Mouse (Mus musculus): ENCODE measurements around the gene Pard3. TPM values are rescaled to one million over a fixed set of nuclear protein-coding genes. Genes with fewer than 3 reads are reported as not detected.

Pard3 gene
- total and polyA plus RNA-seq, 3 experiments: 0.51 to 1.3 (median 0.94) TPM

GRCm38 (mm10) chr8:127579436-127579835, 515.7 kb downstream of the Pard3 start:
- no peaks in the 10 kb centered on the region for H3K9me3 ChIP-seq (replicated peaks; ENCODE audit: low read length)
- in situ Hi-C loops (cut with MboI; ENCODE audit: low pct_ligation_motif_present, low pct_unique_long_range_greater_than_20kb, low sequenced_read_pairs) (loop anchor here (25.0 kb wide), 1 partner anchor 908 kb away; no protein-coding TSS in a partner anchor), dilution Hi-C loops (cut with MboI; ENCODE audit: extremely low pct_ligation_motif_present, extremely low pct_unique_long_range_greater_than_20kb, low sequenced_read_pairs) (no loop called here)
- peak overlapping the region; percentile 7; the same call in 1 of the 2 replicates for H3K4me2 ChIP-seq (ENCODE audit: insufficient read depth, low read depth, poor library complexity, severe bottlenecking)
- no peaks in the 10 kb centered on the region for H3K79me2 ChIP-seq (replicated peaks; ENCODE audit: control insufficient read depth, extremely low read depth, insufficient read depth, poor library complexity, severe bottlenecking)
- TF ChIP-seq BHLHE40 (IDR thresholded peaks at IDR 0.05; ENCODE audit: low read depth, low read length) (no peak), SMC3 (IDR thresholded peaks at IDR 0.05; ENCODE audit: low read depth, low read length) (no peak)
- H3K27me3 ChIP-seq (replicated peaks): no peaks in the 10 kb centered on the region
- no peaks in the 10 kb centered on the region for H3K36me3 ChIP-seq (replicated peaks in 1 of 2; ENCODE audit: control insufficient read depth in 1 of 2, insufficient read depth in 1 of 2, low read length in 1 of 2)
- peak overlapping the region in 1 of 3 experiments; percentile 31 for H3K4me3 ChIP-seq (replicated peaks in 1 of 3; ENCODE audit: low read depth in 2 of 3, low read length in 2 of 3, poor library complexity in 1 of 3)
- H3K4me1 ChIP-seq (ENCODE audit: control insufficient read depth in 1 of 2, insufficient read depth in 2 of 2): 0 out of 4 replicates have a peak, but pooled peaks cover 0 to 3% of the 10 kb centered on the region in 2 experiments
- no peak overlapping the region for H3K9ac ChIP-seq (ENCODE audit: insufficient read depth, low read depth)
- DNase-seq (ENCODE audit: extremely low read depth): peak; percentile 53
- no peak overlapping the region for H3K27ac ChIP-seq (ENCODE audit: insufficient read depth, low read depth)

DNA sequence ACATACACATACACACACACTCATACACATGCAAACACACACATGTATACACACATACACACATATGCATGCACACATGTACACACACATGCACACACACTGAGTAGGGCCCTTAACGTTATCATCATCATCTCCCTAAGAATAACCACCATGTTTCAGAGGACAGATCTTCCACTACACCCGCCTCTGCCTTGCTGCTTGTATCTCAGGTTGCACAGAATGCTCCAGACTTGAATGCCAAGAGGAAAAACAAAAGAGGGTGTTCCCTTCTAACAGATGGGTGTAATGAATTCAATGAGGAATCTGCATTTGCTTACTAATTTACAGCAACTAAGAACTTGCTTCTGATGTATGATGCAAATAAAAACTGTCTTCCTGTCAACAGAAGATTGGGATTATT, 519.7 kb downstream of the Pard3 start:
- Histone ChIP-seq H3K27ac (ENCODE audit: insufficient read depth, low read depth) (no peak overlapping the region), H3K4me1 (ENCODE audit: control insufficient read depth in 1 of 2, insufficient read depth in 2 of 2) (0 out of 4 replicates have a peak, but pooled peaks cover 0 to 3% of the 10 kb centered on the region in 2 experiments), H3K79me2 (replicated peaks; ENCODE audit: control insufficient read depth, extremely low read depth, insufficient read depth, poor library complexity, severe bottlenecking) (no peaks in the 10 kb centered on the region), H3K4me2 (ENCODE audit: insufficient read depth, low read depth, poor library complexity, severe bottlenecking) (no peak overlapping the region), H3K4me3 (replicated peaks in 1 of 3; ENCODE audit: low read depth in 2 of 3, low read length in 2 of 3, poor library complexity in 1 of 3) (no peak overlapping the region), H3K9ac (ENCODE audit: insufficient read depth, low read depth) (no peak overlapping the region), H3K36me3 (replicated peaks in 1 of 2; ENCODE audit: control insufficient read depth in 1 of 2, insufficient read depth in 1 of 2, low read length in 1 of 2) (no peaks in the 10 kb centered on the region), H3K9me3 (replicated peaks; ENCODE audit: low read length) (no peaks in the 10 kb centered on the region), H3K27me3 (replicated peaks) (no peaks in the 10 kb centered on the region)
- in situ Hi-C loops (cut with MboI; ENCODE audit: low pct_ligation_motif_present, low pct_unique_long_range_greater_than_20kb, low sequenced_read_pairs): loop anchor here (25.0 kb wide), 1 partner anchor 904 kb away; no protein-coding TSS in a partner anchor
- DNase-seq (ENCODE audit: extremely low read depth): no peak
- TF ChIP-seq ELF1 (IDR thresholded peaks at IDR 0.05; ENCODE audit: low read depth, low read length): no peak
- TF ChIP-seq CHD2 (IDR thresholded peaks at IDR 0.05; ENCODE audit: low read length): no peak
- dilution Hi-C loops (cut with MboI; ENCODE audit: extremely low pct_ligation_motif_present, extremely low pct_unique_long_range_greater_than_20kb, low sequenced_read_pairs): no loop called here

- no peak for DNase-seq (ENCODE audit: extremely low read depth)
- Histone ChIP-seq H3K4me1 (ENCODE audit: control insufficient read depth in 1 of 2, insufficient read depth in 2 of 2) (no peaks in the 10 kb centered on the region), H3K27ac (ENCODE audit: insufficient read depth, low read depth) (no peak overlapping the region), H3K79me2 (replicated peaks; ENCODE audit: control insufficient read depth, extremely low read depth, insufficient read depth, poor library complexity, severe bottlenecking) (no peaks in the 10 kb centered on the region), H3K36me3 (replicated peaks in 1 of 2; ENCODE audit: control insufficient read depth in 1 of 2, insufficient read depth in 1 of 2, low read length in 1 of 2) (no peaks in the 10 kb centered on the region), H3K4me2 (ENCODE audit: insufficient read depth, low read depth, poor library complexity, severe bottlenecking) (no peak overlapping the region), H3K9ac (ENCODE audit: insufficient read depth, low read depth) (no peak overlapping the region), H3K4me3 (replicated peaks in 1 of 3; ENCODE audit: low read depth in 2 of 3, low read length in 2 of 3, poor library complexity in 1 of 3) (no peak overlapping the region), H3K27me3 (replicated peaks) (no peaks in the 10 kb centered on the region), H3K9me3 (replicated peaks; ENCODE audit: low read length) (no peaks in the 10 kb centered on the region)
- in situ Hi-C loops (cut with MboI; ENCODE audit: low pct_ligation_motif_present, low pct_unique_long_range_greater_than_20kb, low sequenced_read_pairs) (loop anchor here (25.0 kb wide), 1 partner anchor 902 kb away; no protein-coding TSS in a partner anchor), dilution Hi-C loops (cut with MboI; ENCODE audit: extremely low pct_ligation_motif_present, extremely low pct_unique_long_range_greater_than_20kb, low sequenced_read_pairs) (no loop called here)
- TF ChIP-seq EP300 (IDR thresholded peaks at IDR 0.05; ENCODE audit: low read length) (no peak), USF2 (conservative IDR thresholded peaks at IDR 0.05; ENCODE audit: low read depth, low read length) (no peak), ELF1 (IDR thresholded peaks at IDR 0.05; ENCODE audit: low read depth, low read length) (no peak)
Observed at GRCm38 (mm10) chr8:127585618-127586017, 521.9 kb downstream of the Pard3 start.

DNA sequence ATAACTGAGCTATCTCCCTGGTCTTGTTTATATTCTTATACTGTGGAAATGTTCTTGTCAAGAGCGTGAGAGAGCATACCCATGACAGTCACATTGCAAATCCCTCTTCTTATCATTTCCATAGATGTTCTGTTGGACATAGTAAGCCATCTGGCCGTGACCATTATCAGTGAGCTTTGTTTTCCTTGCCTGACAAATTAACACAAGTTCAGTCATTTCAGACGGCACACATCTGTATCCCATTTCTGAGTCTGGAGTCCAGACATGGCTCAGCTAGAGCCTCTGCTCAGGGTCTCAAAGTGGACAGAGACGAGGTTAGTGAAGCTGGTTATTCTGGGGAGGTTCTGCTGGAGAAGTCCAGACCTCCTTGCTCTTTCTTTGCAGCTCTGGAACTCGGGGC, 523.0 kb downstream of the Pard3 start:
- Histone ChIP-seq H3K4me3 (replicated peaks in 1 of 3; ENCODE audit: low read depth in 2 of 3, low read length in 2 of 3, poor library complexity in 1 of 3) (no peak overlapping the region), H3K4me2 (ENCODE audit: insufficient read depth, low read depth, poor library complexity, severe bottlenecking) (no peak overlapping the region), H3K36me3 (replicated peaks in 1 of 2; ENCODE audit: control insufficient read depth in 1 of 2, insufficient read depth in 1 of 2, low read length in 1 of 2) (no peaks in the 10 kb centered on the region), H3K4me1 (ENCODE audit: control insufficient read depth in 1 of 2, insufficient read depth in 2 of 2) (peaks cover 0 to 4% of the 10 kb centered on the region in 2 experiments; a peak in 2 of 4 replicates), H3K9me3 (replicated peaks; ENCODE audit: low read length) (no peaks in the 10 kb centered on the region), H3K9ac (ENCODE audit: insufficient read depth, low read depth) (no peak overlapping the region), H3K27me3 (replicated peaks) (no peaks in the 10 kb centered on the region), H3K27ac (ENCODE audit: insufficient read depth, low read depth) (no peak overlapping the region), H3K79me2 (replicated peaks; ENCODE audit: control insufficient read depth, extremely low read depth, insufficient read depth, poor library complexity, severe bottlenecking) (no peaks in the 10 kb centered on the region)
- in situ Hi-C loops (cut with MboI; ENCODE audit: low pct_ligation_motif_present, low pct_unique_long_range_greater_than_20kb, low sequenced_read_pairs) (loop anchor here (25.0 kb wide), 1 partner anchor 901 kb away; no protein-coding TSS in a partner anchor), dilution Hi-C loops (cut with MboI; ENCODE audit: extremely low pct_ligation_motif_present, extremely low pct_unique_long_range_greater_than_20kb, low sequenced_read_pairs) (no loop called here)
- no peak for DNase-seq (ENCODE audit: extremely low read depth)
- TF ChIP-seq ZMIZ1 (IDR thresholded peaks at IDR 0.05; ENCODE audit: low read depth, low read length) (no peak), UBTF (IDR thresholded peaks at IDR 0.05; ENCODE audit: low read depth, low read length) (no peak), CHD2 (IDR thresholded peaks at IDR 0.05; ENCODE audit: low read length) (no peak), PAX5 (IDR thresholded peaks at IDR 0.05; ENCODE audit: low read length) (no peak), RAD21 (IDR thresholded peaks at IDR 0.05; ENCODE audit: low read depth, low read length) (no peak), NRF1 (IDR thresholded peaks at IDR 0.05; ENCODE audit: low read depth, low read length) (no peak), MYC (IDR thresholded peaks at IDR 0.05; ENCODE audit: low read depth, low read length) (no peak), RCOR1 (conservative IDR thresholded peaks at IDR 0.05; ENCODE audit: low read depth, low read length) (no peak), ETS1 (conservative IDR thresholded peaks at IDR 0.05; ENCODE audit: low read depth, low read length) (no peak), MAZ (IDR thresholded peaks at IDR 0.05; ENCODE audit: low read depth, low read length) (no peak), JUND (conservative IDR thresholded peaks at IDR 0.05; ENCODE audit: low read depth, low read length) (no peak), ZNF384 (IDR thresholded peaks at IDR 0.05; ENCODE audit: low read depth, low read length) (no peak), EP300 (IDR thresholded peaks at IDR 0.05; ENCODE audit: low read length) (no peak), ZC3H11A (IDR thresholded peaks at IDR 0.05; ENCODE audit: low read depth, low read length) (no peak), NELFE (IDR thresholded peaks at IDR 0.05; ENCODE audit: low read depth, low read length) (no peak)
